Mouse (Mus musculus) heart, embryonic 12.5 days (tissue): ENCODE data around the gene Tmigd1. TPM values are rescaled to one million over a fixed set of nuclear protein-coding genes. Genes with fewer than 3 reads are reported as not detected.

Experiments used
- ATAC-seq: fragments of 200-750 bp; cut with Nextera tagmentation; 2 replicates; pipeline ENCODE4 v1.8.0; 2017; ENCODE audit warnings: moderate TSS enrichment, moderate library complexity; ENCODE audit not compliant: insufficient number of reproducible peaks, low FRiP score
- H3K27ac ChIP-seq: fragments of 300-500 bp; sonication (generic); 2 replicates; pipeline ENCODE4 v1.5.1; 2016; ENCODE audit warnings: mild to moderate bottlenecking, moderate library complexity; ENCODE audit not compliant: poor library complexity, severe bottlenecking
- H3K27me3 ChIP-seq: fragments of 300-500 bp; sonication (generic); replicated peaks from 2 replicates; pipeline ENCODE4 v1.6.1; 2016; ENCODE audit warnings: mild to moderate bottlenecking, moderate library complexity
- H3K36me3 ChIP-seq: fragments of 300-500 bp; sonication (generic); 2 replicates; pipeline ENCODE4 v1.6.1; 2016; ENCODE audit warnings: mild to moderate bottlenecking, moderate library complexity
- H3K4me1 ChIP-seq: fragments of 300-500 bp; sonication (generic); replicated peaks from 2 replicates; pipeline ENCODE4 v1.6.1; 2016; ENCODE audit warnings: mild to moderate bottlenecking
- H3K4me2 ChIP-seq: fragments of 300-500 bp; sonication (generic); 2 replicates; pipeline ENCODE4 v1.6.1; 2016; ENCODE audit warnings: mild to moderate bottlenecking, moderate library complexity
- H3K4me3 ChIP-seq: fragments of 300-500 bp; sonication (generic); 2 replicates; pipeline ENCODE4 v1.5.1; 2016; ENCODE audit warnings: mild to moderate bottlenecking
- H3K9ac ChIP-seq: fragments of 300-500 bp; sonication (generic); 2 replicates; pipeline ENCODE4 v1.6.1; 2016; ENCODE audit warnings: mild to moderate bottlenecking, moderate library complexity
- H3K9me3 ChIP-seq: fragments of 300-500 bp; sonication (generic); replicated peaks from 2 replicates; pipeline ENCODE4 v1.6.1; 2016; ENCODE audit warnings: mild to moderate bottlenecking, moderate library complexity
- WGBS: fragments of 180-500 bp; shearing (Covaris S2); methylation state at CpG from one replicate; pipeline ENCODE4 v1.1.7; 2016; 5-methylcytosine and 5-hydroxymethylcytosine counted together
- polyA plus RNA-seq: library from polyadenylated mRNA; unstranded; fragments of >200 nt; fragmentation: Nextera tagmentation; extraction: Ambion mirVana; gene quantifications from 2 replicates; pipeline ENCODE4 v1.2.1, GENCODE M21; 2016

The Tmigd1 gene
- polyA plus RNA-seq, 1 experiment from 2014 or later: not detected

GRCm38 (mm10) chr11:76898751-76899150 lies 3.2 kb upstream of the Tmigd1 start:
- Histone ChIP-seq H3K4me1 (peaks cover 11% of the 10 kb centered on the region), H3K4me3 (no peak overlapping the region), H3K9me3 (no peaks in the 10 kb centered on the region), H3K9ac (no peak overlapping the region), H3K27me3 (no peaks in the 10 kb centered on the region), H3K27ac (no peak overlapping the region), H3K36me3 (no peaks in the 10 kb centered on the region), H3K4me2 (no peak overlapping the region)
- no peak for ATAC-seq
- 87% methylated on average over 3 of the region's 3 CpGs for WGBS

GRCm38 (mm10) chr11:76899758-76900738 lies 1.9 kb upstream of the Tmigd1 start:
- H3K27me3 ChIP-seq: no peaks in the 10 kb centered on the region
- no peak overlapping the region for H3K4me3 ChIP-seq
- peaks cover 6% of the 10 kb centered on the region; the same call in 1 of the 2 replicates for H3K4me1 ChIP-seq
- H3K27ac ChIP-seq: no peak overlapping the region
- 47% methylated on average over 5 of the region's 5 CpGs for WGBS
- no peak overlapping the region for H3K4me2 ChIP-seq
- no peak overlapping the region for H3K9ac ChIP-seq
- no peak for ATAC-seq
- no peaks in the 10 kb centered on the region for H3K36me3 ChIP-seq
- H3K9me3 ChIP-seq: no peaks in the 10 kb centered on the region

- Histone ChIP-seq H3K4me1 (peaks cover 4% of the 10 kb centered on the region; the same call in 1 of the 2 replicates), H3K36me3 (no peaks in the 10 kb centered on the region), H3K9me3 (no peaks in the 10 kb centered on the region), H3K27me3 (no peaks in the 10 kb centered on the region), H3K4me3 (no peak overlapping the region), H3K4me2 (no peak overlapping the region), H3K27ac (no peak overlapping the region), H3K9ac (no peak overlapping the region)
- 76% methylated on average over 2 of the region's 2 CpGs for WGBS
- ATAC-seq: no peak
These were observed 2.4 kb downstream of the Tmigd1 start for GRCm38 (mm10) chr11:76904340-76904739.

GRCm38 (mm10) chr11:76908651-76909050 lies 6.7 kb downstream of the Tmigd1 start:
- Histone ChIP-seq H3K4me2 (no peak overlapping the region), H3K4me3 (no peak overlapping the region), H3K27ac (no peak overlapping the region), H3K27me3 (no peaks in the 10 kb centered on the region), H3K4me1 (peaks cover 26% of the 10 kb centered on the region), H3K9me3 (no peaks in the 10 kb centered on the region), H3K9ac (no peak overlapping the region), H3K36me3 (no peaks in the 10 kb centered on the region)
- ATAC-seq: no peak
- 88% methylated on average over 7 of the region's 7 CpGs for WGBS

- 36% methylated on average over 3 of the region's 3 CpGs for WGBS
- Histone ChIP-seq H3K27me3 (no peaks in the 10 kb centered on the region), H3K36me3 (no peaks in the 10 kb centered on the region), H3K4me2 (0 out of 2 replicates have a peak overlapping the region, but pooled peaks have one; percentile 27), H3K9me3 (no peaks in the 10 kb centered on the region), H3K4me1 (peaks cover 26% of the 10 kb centered on the region), H3K9ac (no peak overlapping the region), H3K4me3 (no peak overlapping the region), H3K27ac (peak overlapping the region; percentile 10; the same call in 1 of the 2 replicates)
- ATAC-seq: no peak
These were observed 9.5 kb downstream of the Tmigd1 start for GRCm38 (mm10) chr11:76911325-76912054.

GRCm38 (mm10) chr11:76912055-76912395 lies 10.1 kb downstream of the Tmigd1 start:
- no peaks in the 10 kb centered on the region for H3K27me3 ChIP-seq
- no peak overlapping the region for H3K4me3 ChIP-seq
- peak overlapping the region; percentile 27 for H3K4me2 ChIP-seq
- 7% methylated on average over 7 of the region's 7 CpGs for WGBS
- 0 out of 2 replicates have a peak, but pooled peaks have one; percentile 25 for ATAC-seq
- peaks cover 26% of the 10 kb centered on the region for H3K4me1 ChIP-seq
- no peaks in the 10 kb centered on the region for H3K36me3 ChIP-seq
- no peaks in the 10 kb centered on the region for H3K9me3 ChIP-seq
- no peak overlapping the region for H3K9ac ChIP-seq
- peak overlapping the region; percentile 44 for H3K27ac ChIP-seq

GRCm38 (mm10) chr11:76914366-76914765 lies 12.4 kb downstream of the Tmigd1 start:
- Histone ChIP-seq H3K4me3 (no peak overlapping the region), H3K9me3 (no peaks in the 10 kb centered on the region), H3K27ac (no peak overlapping the region), H3K4me2 (no peak overlapping the region), H3K27me3 (no peaks in the 10 kb centered on the region), H3K4me1 (peaks cover 28% of the 10 kb centered on the region), H3K36me3 (no peaks in the 10 kb centered on the region), H3K9ac (no peak overlapping the region)
- WGBS: 72% methylated on average over 7 of the region's 7 CpGs
- ATAC-seq: no peak

- peaks cover 15% of the 10 kb centered on the region for H3K4me1 ChIP-seq
- H3K4me3 ChIP-seq: no peak overlapping the region
- no peak overlapping the region for H3K27ac ChIP-seq
- WGBS: 32% methylated on average over 13 of the region's 13 CpGs
- no peak overlapping the region for H3K9ac ChIP-seq
- H3K4me2 ChIP-seq: peak overlapping the region; percentile 12; the same call in 1 of the 2 replicates
- ATAC-seq: peak; percentile 63; the same call in 1 of the 2 replicates
- H3K27me3 ChIP-seq: no peaks in the 10 kb centered on the region
- no peaks in the 10 kb centered on the region for H3K9me3 ChIP-seq
- H3K36me3 ChIP-seq: no peaks in the 10 kb centered on the region
These were observed 14.7 kb downstream of the Tmigd1 start for GRCm38 (mm10) chr11:76916539-76917229.

- ATAC-seq: no peak
- H3K4me2 ChIP-seq: peak overlapping the region; percentile 9; the same call in 1 of the 2 replicates
- H3K9ac ChIP-seq: no peak overlapping the region
- no peaks in the 10 kb centered on the region for H3K9me3 ChIP-seq
- no peak overlapping the region for H3K27ac ChIP-seq
- no peaks in the 10 kb centered on the region for H3K36me3 ChIP-seq
- H3K4me3 ChIP-seq: no peak overlapping the region
- 47% methylated on average over 3 of the region's 3 CpGs for WGBS
- H3K27me3 ChIP-seq: no peaks in the 10 kb centered on the region
- H3K4me1 ChIP-seq: peaks cover 10% of the 10 kb centered on the region
These were observed 15.2 kb downstream of the Tmigd1 start for GRCm38 (mm10) chr11:76917230-76917548.

GRCm38 (mm10) chr11:76920607-76921006 lies 18.6 kb downstream of the Tmigd1 start:
- no peak overlapping the region for H3K27ac ChIP-seq
- H3K4me2 ChIP-seq: no peak overlapping the region
- H3K9ac ChIP-seq: no peak overlapping the region
- H3K27me3 ChIP-seq: no peaks in the 10 kb centered on the region
- no peaks in the 10 kb centered on the region for H3K9me3 ChIP-seq
- peaks cover 11% of the 10 kb centered on the region for H3K4me1 ChIP-seq
- ATAC-seq: no peak
- H3K4me3 ChIP-seq: no peak overlapping the region
- H3K36me3 ChIP-seq: no peaks in the 10 kb centered on the region
- 47% methylated on average over 1 of the region's 1 CpGs for WGBS

GRCm38 (mm10) chr11:76924759-76925236 lies 22.8 kb downstream of the Tmigd1 start, which contains the start of gene Blmh:
Gene Blmh, plus strand, starts transcription at chr11:76924809.
- Histone ChIP-seq H3K9me3 (no peaks in the 10 kb centered on the region), H3K9ac (no peak within 1 kb of the TSS), H3K27me3 (no peaks in the 10 kb centered on the region), H3K4me1 (peaks cover 13% of the 10 kb centered on the region), H3K36me3 (no peaks in the 10 kb centered on the region), H3K4me3 (no peak within 1 kb of the TSS), H3K4me2 (no peak within 1 kb of the TSS), H3K27ac (no peak within 1 kb of the TSS)
- ATAC-seq: no peak
- 61% methylated on average over 6 of the region's 6 CpGs for WGBS
